Mouse (Mus musculus): Measurements from ENCODE around the gene Iqce. TPM values are rescaled to one million over a fixed set of nuclear protein-coding genes. Genes with fewer than 3 reads are reported as not detected.
"Not testable (repeated sequence)": the region's sequence is repeated elsewhere in the genome, so short reads cannot be mapped to it uniquely, and the experiment has no call there.

Iqce gene
- polyA plus RNA-seq, 1 experiment = 27.9 TPM

GRCm38 (mm10) chr5:140684343-140685148 is 17.6 kb downstream of the Iqce start:
- Histone ChIP-seq H3K4me3 (ENCODE audit: insufficient read depth, low read length) (no peak overlapping the region), H3K27ac (ENCODE audit: insufficient read depth, low read length) (no peak overlapping the region), H3K4me1 (ENCODE audit: control insufficient read depth, insufficient read depth, low read length) (no peaks in the 10 kb centered on the region)
- TF ChIP-seq CTCF (IDR thresholded peaks at IDR 0.05; ENCODE audit: borderline replicate concordance, insufficient read depth, low read length) (peak; percentile 81; the same call in 1 of the 2 replicates), POLR2A (IDR thresholded peaks at IDR 0.05; ENCODE audit: low read depth, low read length) (no peak)

DNA sequence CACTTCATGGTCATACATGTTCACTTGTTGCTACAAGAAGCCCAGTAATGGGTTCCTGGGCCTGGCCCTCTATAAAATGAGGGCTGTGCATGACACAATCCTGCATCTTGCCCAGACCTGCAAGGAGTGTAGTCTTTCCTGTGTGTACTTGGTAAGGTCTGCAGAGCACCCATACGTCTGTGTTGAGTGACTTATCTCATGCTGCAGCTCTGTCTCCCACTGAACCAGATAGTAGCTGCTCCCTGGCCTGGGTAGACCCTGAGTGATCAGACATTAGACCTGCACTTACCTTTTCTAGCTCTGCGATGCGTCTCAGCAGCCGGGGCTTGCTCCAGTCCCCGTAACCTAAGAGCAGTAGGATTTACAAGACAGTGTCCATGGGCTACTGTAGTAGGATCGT is 20.1 kb downstream of the Iqce start:
- TF ChIP-seq CTCF (IDR thresholded peaks at IDR 0.05; ENCODE audit: borderline replicate concordance, insufficient read depth, low read length) (no peak), POLR2A (IDR thresholded peaks at IDR 0.05; ENCODE audit: low read depth, low read length) (no peak)

GRCm38 (mm10) chr5:140680950-140681349 is 21.2 kb downstream of the Iqce start:
- Histone ChIP-seq H3K27ac (ENCODE audit: insufficient read depth, low read length) (no peak overlapping the region), H3K4me3 (ENCODE audit: insufficient read depth, low read length) (no peak overlapping the region), H3K4me1 (ENCODE audit: control insufficient read depth, insufficient read depth, low read length) (no peaks in the 10 kb centered on the region)
- TF ChIP-seq CTCF (IDR thresholded peaks at IDR 0.05; ENCODE audit: borderline replicate concordance, insufficient read depth, low read length) = no peak
- TF ChIP-seq POLR2A (IDR thresholded peaks at IDR 0.05; ENCODE audit: low read depth, low read length) = no peak

More for the DNA sequence above, 20.1 kb downstream of the Iqce start:
- no peaks in the 10 kb centered on the region for H3K4me1 ChIP-seq (ENCODE audit: control insufficient read depth, insufficient read depth, low read length)
- no peak overlapping the region for H3K4me3 ChIP-seq (ENCODE audit: insufficient read depth, low read length)
- no peak overlapping the region for H3K27ac ChIP-seq (ENCODE audit: insufficient read depth, low read length)

DNA sequence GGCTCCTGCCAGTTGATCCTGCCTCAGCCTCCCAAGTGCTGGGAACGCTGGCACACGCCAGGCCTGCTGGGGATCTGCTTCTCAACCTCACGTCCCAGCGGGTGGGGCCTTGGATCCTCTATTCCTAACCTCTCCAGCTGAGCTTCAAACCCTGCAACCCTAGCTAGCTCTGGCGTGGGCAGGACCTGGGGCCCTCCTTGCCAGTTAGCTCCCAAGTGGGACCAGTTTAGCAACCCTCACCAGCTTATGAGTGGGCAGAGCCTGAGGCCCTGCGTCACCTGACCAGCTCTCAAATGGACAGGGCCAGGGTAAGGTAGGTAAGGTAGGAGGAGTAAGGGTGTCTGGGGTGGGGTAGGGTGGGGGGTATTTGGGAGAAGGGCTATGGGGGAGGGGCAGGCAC is 22.1 kb downstream of the Iqce start:
- no peaks in the 10 kb centered on the region for H3K4me1 ChIP-seq (ENCODE audit: control insufficient read depth, insufficient read depth, low read length)
- TF ChIP-seq CTCF (IDR thresholded peaks at IDR 0.05; ENCODE audit: borderline replicate concordance, insufficient read depth, low read length) (no peak), POLR2A (IDR thresholded peaks at IDR 0.05; ENCODE audit: low read depth, low read length) (no peak)
- no peak overlapping the region for H3K27ac ChIP-seq (ENCODE audit: insufficient read depth, low read length)
- no peak overlapping the region for H3K4me3 ChIP-seq (ENCODE audit: insufficient read depth, low read length)

DNA sequence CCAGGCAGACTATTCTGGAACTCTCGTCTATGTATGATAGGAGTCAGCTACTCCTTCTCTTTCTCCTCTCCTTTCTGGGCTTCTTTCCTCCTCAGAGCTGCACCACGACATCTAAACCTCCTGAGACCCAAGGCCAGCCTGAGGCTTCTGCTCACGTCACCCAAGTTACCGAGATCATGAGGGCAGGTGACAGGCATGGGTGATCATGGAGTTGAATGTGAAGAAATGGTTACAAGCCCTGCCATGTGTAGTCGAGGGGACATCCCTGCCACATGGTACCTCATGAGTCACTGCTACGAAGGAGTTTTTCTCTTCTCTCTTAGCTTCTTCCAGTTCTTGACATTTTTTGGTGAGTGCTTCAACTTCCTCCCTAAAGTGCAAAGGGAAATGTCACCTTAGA is 25.0 kb downstream of the Iqce start:
- no peak for TF ChIP-seq POLR2A (IDR thresholded peaks at IDR 0.05; ENCODE audit: low read depth, low read length)
- TF ChIP-seq CTCF (IDR thresholded peaks at IDR 0.05; ENCODE audit: borderline replicate concordance, insufficient read depth, low read length) = no peak
- no peak overlapping the region for H3K4me3 ChIP-seq (ENCODE audit: insufficient read depth, low read length)
- H3K27ac ChIP-seq (ENCODE audit: insufficient read depth, low read length) = no peak overlapping the region
- H3K4me1 ChIP-seq (ENCODE audit: control insufficient read depth, insufficient read depth, low read length) = no peaks in the 10 kb centered on the region

GRCm38 (mm10) chr5:140675640-140676039 is 26.5 kb downstream of the Iqce start:
- Histone ChIP-seq H3K27ac (ENCODE audit: insufficient read depth, low read length) (no peak overlapping the region), H3K4me3 (ENCODE audit: insufficient read depth, low read length) (no peak overlapping the region), H3K4me1 (ENCODE audit: control insufficient read depth, insufficient read depth, low read length) (no peaks in the 10 kb centered on the region)
- TF ChIP-seq POLR2A (IDR thresholded peaks at IDR 0.05; ENCODE audit: low read depth, low read length) (no peak), CTCF (IDR thresholded peaks at IDR 0.05; ENCODE audit: borderline replicate concordance, insufficient read depth, low read length) (no peak)

DNA sequence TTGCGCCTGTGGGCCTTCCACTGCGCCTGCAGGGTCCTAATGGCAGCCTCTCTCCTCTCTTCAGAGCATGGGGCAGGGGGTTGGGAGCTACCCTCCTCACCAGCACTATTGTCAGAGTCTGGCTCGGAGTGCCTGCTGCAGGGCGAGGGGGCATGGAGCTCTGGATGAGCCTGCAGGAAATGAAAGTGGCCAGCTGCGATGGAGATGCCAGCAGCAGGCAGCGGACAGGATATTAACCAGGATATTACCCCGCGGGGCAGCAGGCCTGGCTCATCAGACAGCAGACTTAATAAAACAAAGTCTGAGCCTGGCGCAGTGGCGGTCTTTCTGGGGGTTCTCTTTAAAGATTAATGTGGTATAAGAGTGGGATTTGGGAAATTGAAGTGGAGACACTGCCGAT is 27.1 kb downstream of the Iqce start:
- TF ChIP-seq CTCF (IDR thresholded peaks at IDR 0.05; ENCODE audit: borderline replicate concordance, insufficient read depth, low read length) (no peak), POLR2A (IDR thresholded peaks at IDR 0.05; ENCODE audit: low read depth, low read length) (no peak)
- H3K4me1 ChIP-seq (ENCODE audit: control insufficient read depth, insufficient read depth, low read length) = no peaks in the 10 kb centered on the region
- H3K27ac ChIP-seq (ENCODE audit: insufficient read depth, low read length) = no peak overlapping the region

GRCm38 (mm10) chr5:140674036-140674435 is 28.1 kb downstream of the Iqce start:
- H3K4me3 ChIP-seq (ENCODE audit: insufficient read depth, low read length) = no peak overlapping the region
- no peaks in the 10 kb centered on the region for H3K4me1 ChIP-seq (ENCODE audit: control insufficient read depth, insufficient read depth, low read length)
- TF ChIP-seq CTCF (IDR thresholded peaks at IDR 0.05; ENCODE audit: borderline replicate concordance, insufficient read depth, low read length) (no peak), POLR2A (IDR thresholded peaks at IDR 0.05; ENCODE audit: low read depth, low read length) (no peak)
- H3K27ac ChIP-seq (ENCODE audit: insufficient read depth, low read length) = no peak overlapping the region

More for the DNA sequence above, 27.1 kb downstream of the Iqce start:
- H3K4me3 ChIP-seq (ENCODE audit: insufficient read depth, low read length) = no peak overlapping the region

- H3K4me3 ChIP-seq (ENCODE audit: insufficient read depth, low read length); H3K4me1 ChIP-seq (ENCODE audit: control insufficient read depth, insufficient read depth, low read length); H3K27ac ChIP-seq (ENCODE audit: insufficient read depth, low read length): not testable (repeated sequence)
Measured at GRCm38 (mm10) chr5:140672603-140673002, 29.6 kb downstream of the Iqce start.

DNA sequence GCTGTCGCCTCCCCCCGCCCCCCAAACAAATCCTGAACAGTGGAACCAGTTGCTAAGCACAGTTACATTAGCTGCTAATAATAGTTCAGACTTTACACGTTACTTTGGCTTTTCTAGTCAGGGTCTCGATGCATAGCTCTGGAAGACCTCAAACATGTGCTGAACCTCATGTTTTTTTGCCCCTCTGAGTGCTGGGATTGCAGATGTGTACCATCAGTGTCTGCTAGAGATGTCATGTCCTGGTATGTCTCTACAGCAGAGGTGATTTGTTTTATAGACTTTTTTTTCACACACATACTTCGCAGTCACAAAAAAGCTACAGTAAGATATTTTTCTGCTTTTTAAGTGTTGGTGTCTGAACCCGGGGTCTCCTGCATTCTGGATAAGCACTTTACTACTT is 30.1 kb downstream of the Iqce start:
- H3K4me3 ChIP-seq (ENCODE audit: insufficient read depth, low read length) = no peak overlapping the region
- no peaks in the 10 kb centered on the region for H3K4me1 ChIP-seq (ENCODE audit: control insufficient read depth, insufficient read depth, low read length)
- TF ChIP-seq CTCF (IDR thresholded peaks at IDR 0.05; ENCODE audit: borderline replicate concordance, insufficient read depth, low read length) (no peak), POLR2A (IDR thresholded peaks at IDR 0.05; ENCODE audit: low read depth, low read length) (no peak)
- no peak overlapping the region for H3K27ac ChIP-seq (ENCODE audit: insufficient read depth, low read length)

All from embryonic fibroblast, embryonic 13.5 days (primary cell).